Mouse (Mus musculus) kidney, adult 8-10 months (tissue): ENCODE results near the gene Ifitm10.
"Not testable (repeated sequence)": the region's sequence is repeated elsewhere in the genome, so short reads cannot be mapped to it uniquely, and the experiment has no call there.

ENCODE experiments used
- DNase-seq, 2 experiments: peaks; one replicate each; pipeline ENCODE4 v3.0.0; 2022

Ifitm10 gene

DNA sequence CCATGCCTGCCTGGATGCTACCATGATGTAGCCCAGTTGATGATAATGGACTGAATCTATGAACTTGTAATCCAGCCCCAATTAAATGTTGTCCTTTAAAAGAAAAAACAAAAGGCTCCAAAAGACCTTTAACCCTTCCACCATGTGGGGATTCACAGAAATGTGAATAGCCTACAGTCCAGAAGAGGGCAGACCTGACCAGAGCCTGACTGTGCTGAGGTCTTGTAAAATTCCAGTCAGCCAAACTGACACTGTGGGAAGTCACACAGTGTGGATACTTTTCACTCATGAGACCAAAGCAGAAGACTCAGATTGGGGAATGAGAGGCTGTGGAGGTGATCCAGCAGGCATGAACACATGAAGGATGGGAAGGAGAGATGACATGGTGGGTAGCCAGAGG lies 12.8 kb downstream of the Ifitm10 start:
- DNase-seq = no peak

- DNase-seq = no peak
Observed at GRCm38 (mm10) chr7:142359129-142359528, 14.4 kb downstream of the Ifitm10 start.

DNA sequence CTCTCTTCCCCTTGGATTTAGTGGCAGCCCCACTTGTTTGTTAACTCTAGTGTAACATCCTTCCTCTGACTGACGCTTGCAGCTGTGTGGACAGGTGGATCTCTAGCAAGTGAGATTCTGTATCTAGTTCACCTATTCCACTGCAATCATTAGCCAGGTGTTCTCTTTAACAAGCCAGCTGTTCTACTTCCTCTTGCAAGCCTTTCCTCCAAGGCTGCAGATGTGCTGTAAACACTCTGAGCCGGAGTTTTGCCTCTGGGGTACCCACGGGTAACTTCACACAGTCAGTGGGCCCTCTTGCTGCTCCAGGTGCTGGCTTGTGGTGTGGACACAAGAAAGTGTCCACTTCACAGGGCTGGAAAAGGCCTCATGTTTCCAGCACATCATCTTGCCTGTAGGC lies 16.0 kb downstream of the Ifitm10 start:
- DNase-seq = no peak

- no peak for DNase-seq
Observed at GRCm38 (mm10) chr7:142354661-142355233, 18.8 kb downstream of the Ifitm10 start.

DNA sequence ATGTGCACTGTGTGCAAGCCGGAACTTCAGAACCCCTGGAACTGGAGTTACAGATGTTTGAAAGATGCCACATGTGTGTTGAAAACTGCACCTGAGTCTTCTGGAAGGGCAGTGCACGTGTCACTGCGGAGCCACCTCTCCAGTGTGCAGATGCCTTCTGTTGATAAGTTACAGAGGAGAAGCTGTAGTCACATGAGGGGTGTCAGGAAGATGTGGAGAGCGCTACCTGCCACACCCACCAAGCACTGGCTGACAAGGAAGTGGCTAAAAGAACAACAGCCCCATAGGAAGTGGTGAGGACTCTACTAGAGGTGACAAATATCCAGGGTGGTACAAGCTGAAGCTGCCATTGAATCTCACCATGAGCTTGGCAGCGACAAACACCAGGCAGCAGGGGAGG lies 19.7 kb downstream of the Ifitm10 start:
- no peak for DNase-seq

GRCm38 (mm10) chr7:142351569-142351968 lies 22.0 kb downstream of the Ifitm10 start:
- no peak for DNase-seq

DNA sequence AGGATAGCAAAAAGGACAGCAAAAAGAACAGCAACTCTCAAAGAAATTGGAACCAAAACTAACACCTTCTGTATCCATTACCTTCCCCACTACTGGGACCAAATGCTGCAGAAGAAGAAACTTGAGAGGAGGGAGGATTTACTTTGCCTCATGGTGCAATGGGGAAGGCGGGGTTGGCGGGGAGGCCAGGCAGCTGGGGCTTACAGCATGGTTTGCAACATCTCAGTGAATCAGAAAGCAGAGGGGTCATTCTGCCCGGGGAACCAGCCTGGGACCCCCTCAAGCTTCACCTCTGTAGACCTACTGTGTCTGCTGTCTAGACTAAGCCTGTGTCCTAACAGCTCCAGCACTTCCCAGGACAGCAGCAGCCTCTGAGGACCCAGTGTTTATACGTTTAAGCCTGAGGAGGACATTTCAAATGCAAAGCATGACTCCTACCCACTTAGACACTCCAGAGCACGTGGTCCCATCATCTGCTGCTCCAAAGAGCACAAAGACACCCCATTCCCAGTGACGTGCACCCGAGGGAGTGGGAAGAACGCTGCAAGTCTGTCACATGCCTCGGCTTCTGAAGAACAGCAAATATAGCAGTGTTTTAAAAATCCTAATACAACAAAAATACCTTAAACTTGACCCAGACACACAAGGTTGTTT lies 24.1 kb downstream of the Ifitm10 start:
- no peak for DNase-seq

DNA sequence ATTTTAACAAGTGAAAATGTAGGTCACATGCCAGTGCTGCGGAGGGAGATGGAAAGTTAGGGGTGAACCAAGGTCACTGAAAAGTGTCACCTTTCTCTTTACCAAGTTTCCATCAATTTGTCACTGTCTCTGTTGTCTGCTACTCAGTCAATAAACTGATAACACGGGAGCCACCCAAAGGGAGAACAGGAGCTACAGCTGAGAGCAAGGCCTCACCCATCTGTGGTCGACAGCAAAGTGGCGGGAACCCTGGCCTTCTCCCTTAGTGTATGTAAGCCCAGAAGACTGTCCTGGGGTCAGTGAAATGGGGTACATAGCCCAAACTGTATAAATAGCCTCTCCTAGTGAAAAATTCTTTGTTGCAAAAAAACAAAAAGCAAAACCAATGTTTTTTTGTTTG lies 26.0 kb downstream of the Ifitm10 start:
- DNase-seq = no peak

GRCm38 (mm10) chr7:142342247-142342640 lies 31.3 kb downstream of the Ifitm10 start:
- no peak for DNase-seq

DNA sequence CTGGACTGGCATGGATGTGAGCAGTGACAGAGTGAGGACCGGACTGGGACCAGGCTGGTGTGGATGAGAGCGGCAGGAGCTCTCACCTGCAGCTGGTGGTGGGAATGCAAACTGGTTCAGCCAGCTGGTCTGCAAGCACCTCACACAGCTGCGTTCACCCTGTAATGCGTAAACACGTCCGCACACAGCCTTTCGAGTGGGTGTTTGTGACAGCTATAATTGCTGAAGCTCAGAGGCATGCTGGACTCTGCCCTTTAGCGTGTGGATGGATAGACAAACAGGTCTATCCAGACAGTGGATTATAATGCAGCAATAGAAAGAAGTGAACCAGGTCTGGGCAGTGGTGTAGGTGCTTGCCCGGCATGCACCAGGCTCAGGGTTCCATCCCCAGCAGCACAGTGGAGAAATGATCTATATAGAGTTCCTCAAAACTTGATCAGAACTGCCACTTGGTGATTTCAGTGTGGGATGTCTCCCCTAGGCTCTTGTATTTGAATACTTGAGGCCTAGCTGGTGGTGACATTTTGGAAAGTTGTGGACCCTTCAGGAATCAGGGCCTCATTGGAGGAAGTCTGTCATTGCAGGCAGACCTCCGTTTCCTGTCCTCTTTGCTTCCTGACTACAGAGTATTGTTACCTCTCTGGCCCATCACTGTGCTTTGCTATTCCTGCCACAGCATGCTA lies 31.8 kb downstream of the Ifitm10 start:
- DNase-seq = no peak

DNA sequence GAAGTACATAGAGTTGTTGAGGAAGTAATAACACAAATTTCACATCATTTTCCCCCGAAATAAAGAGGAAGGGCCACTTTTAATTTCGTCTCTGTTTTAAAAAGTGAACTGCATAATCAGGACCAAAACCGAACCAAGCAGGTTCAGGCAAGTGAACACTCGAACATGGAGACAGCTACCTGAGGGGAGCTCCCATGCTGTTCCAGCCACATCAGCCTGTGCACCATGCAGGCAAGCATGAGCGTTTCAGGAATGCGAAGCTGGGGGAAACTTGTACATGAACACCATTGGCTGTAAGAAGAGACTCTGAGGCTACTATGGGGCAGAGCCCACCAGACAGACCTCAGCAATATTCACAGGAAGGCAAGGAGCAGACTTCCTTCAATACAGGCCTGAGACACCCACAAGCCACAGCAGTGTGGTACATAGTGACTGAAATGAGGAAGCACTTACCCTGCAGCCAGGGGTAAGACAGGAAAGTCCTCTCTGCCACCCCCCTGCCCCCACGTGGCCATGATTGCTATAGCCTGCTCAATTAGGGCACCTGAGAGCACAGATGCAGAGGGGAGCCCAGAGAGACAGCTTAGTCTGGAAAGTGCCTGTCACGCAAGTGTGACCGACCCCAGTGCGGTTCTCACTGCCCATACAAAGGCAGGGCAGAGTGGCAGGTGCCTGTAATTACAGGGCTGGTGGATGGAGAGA lies 33.1 kb downstream of the Ifitm10 start:
- DNase-seq = no peak

DNA sequence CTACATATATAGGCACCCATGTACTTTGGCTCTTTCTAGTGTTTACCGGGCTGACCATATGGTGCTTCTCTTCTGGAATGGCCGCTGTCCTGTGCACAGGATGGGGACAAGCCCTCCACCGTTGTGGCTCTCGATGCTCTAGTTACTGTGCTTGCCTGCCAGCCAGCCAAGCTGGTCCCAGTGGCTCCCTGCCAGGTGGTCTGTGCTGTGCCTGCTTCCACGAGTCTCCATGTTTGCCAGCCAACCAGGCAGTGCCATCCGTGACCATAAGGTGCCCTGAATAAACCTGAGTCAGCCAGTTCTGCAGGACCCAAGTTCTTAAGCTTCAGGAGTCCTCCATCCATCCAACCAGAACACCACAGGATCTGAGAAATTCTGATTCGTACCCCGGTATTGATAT lies 38.4 kb downstream of the Ifitm10 start:
- DNase-seq = no peak

GRCm38 (mm10) chr7:142334246-142334645 lies 39.3 kb downstream of the Ifitm10 start:
- DNase-seq = peak; percentile 51 to 83

- not testable (repeated sequence) for DNase-seq
Observed at GRCm38 (mm10) chr7:142332741-142333140, 40.8 kb downstream of the Ifitm10 start.

DNA sequence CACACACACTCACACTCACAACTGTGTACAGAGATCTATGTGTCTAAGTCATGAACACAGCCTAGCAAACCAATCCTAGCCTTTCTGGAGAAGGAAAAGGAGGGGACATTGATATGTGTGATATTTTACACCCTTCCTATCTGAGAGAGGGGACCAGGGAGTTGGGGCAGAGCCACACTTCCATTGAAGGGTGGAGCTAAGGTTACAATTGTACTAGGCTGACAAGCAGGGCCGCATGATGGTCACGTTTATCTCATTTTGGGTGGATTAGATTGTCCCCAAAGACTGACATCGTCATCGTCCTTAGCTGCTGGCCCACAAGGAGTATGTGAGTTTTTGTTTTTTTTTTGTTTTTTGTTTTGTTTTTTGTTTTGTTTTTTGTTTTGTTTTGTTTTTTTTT lies 42.3 kb downstream of the Ifitm10 start:
- no peak for DNase-seq

DNA sequence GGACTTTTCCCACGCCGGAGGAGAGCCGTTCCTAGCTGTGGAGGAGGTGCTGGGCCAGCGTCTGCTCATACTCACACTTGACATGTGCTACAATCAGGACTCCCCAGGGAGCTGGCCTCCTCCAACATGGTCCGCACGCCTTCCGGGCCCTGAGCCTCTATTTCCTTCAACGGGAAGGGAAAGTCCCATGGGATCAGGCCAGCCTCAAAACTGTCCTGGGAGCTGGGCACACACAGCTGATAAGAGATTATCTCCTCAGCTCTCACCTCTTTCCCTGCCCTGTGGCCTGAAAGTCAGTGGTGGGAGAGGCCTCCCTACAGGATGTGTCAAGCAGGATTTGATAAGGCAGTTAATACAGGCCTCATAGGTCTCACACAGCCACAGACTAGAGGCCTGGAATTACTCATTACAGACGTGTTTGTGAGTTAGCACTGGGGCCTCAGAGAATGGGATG lies 43.3 kb downstream of the Ifitm10 start:
- peak; percentile 68 to 73 for DNase-seq

DNA sequence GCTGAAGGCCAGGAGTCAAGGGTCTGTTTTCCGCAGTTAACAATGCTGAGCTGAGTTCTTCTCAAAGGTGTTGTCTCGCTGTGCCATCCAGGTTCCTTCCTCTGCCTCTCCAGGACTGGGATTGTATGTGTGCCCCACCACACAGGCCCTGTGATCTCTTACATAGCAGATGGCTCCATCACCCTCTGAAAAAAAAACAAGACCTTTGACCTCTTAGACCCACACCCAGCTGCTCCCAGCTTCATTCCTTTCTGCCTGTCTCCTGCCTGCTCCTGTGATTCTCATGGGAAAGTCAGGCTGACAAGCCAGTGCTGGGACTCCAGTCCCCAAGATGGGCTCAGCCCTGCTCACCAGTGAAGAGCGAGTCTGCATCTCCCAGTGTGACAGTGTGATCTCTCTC lies 45.0 kb downstream of the Ifitm10 start:
- DNase-seq = no peak

GRCm38 (mm10) chr7:142326714-142327445 lies 46.7 kb downstream of the Ifitm10 start:
- no peak for DNase-seq

DNA sequence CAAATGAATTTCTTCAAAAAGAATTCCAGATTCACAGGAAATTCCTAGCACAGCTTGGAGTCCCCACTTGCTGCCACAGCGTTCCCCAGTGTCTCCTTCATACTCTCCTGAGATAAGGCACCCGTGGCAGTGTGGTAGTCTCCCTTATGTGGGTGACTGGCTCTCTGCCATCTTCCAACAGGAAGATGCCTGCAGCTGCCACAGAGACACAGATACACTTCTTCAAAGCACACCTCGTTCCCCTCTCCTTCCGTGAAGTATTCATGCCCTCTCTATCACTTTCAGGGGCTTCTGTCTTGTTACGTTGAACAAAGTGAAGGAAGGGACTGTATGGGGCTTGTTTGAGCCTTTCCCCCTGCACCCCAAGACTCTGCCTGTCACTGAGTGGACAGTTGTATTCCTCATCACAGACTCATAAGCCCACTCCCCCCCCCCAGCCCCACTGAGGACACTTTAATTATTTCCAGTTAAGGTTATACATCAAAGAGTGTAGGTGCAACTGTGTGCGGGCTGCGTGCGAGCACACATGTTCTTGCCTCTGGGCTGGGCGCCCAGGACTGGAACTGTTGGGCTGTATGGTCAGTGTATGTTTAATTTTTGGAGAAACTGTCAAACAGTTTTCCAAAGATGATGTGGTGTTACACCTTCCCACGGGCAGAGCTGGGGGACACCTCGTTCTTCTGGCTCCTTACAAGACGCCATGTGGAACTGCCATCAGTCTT lies 50.0 kb downstream of the Ifitm10 start:
- DNase-seq = no peak

- no peak for DNase-seq
Observed at GRCm38 (mm10) chr7:142322641-142323040, 50.9 kb downstream of the Ifitm10 start.

DNA sequence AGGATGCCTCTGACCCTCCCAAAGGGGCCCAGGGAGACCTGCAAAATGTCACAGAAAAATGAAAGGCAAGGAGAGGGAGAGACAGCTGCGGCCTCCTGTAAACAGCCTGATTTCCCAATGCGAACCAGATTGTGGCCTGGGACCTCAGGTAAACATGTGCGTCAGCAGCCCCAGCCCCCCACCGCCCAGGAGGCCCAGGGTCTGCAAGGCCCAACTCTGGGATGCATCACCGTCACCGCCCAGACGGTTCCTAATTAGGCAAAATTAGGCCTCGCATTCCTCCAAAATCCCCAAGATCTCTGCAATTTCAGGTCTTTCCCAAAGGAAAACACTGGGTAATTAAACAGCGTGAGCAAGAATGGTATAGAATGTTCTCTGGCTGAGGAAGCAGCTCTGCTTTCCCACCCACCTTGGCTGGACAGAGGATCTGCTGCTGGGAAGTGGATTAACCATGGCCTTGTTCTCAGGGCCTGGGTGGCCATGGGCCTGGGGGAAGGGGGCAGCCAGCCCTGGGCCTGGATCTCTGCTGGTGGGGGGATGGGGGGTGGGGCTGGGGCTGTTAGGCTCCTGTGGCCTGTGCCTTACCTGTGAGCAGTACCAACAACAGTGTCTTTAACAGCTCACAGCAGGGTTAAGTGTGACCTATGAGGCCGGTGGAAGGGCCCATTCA lies 51.8 kb downstream of the Ifitm10 start:
- DNase-seq = not testable (repeated sequence)

- DNase-seq = peak in 1 of 2 experiments; percentile 6
Observed at GRCm38 (mm10) chr7:142320906-142321305, 52.6 kb downstream of the Ifitm10 start.
